Mouse (Mus musculus): ENCODE measurements at regions not wholly inside any gene's neighbourhood (a gene's known extent, or its start where the extent isn't known, plus 50 kb on each side); places are given as distances from the start of the nearest gene placed in this dataset.
A peak's percentile ranks its signal among the peaks of the same experiment; 100 is the strongest.

DNA sequence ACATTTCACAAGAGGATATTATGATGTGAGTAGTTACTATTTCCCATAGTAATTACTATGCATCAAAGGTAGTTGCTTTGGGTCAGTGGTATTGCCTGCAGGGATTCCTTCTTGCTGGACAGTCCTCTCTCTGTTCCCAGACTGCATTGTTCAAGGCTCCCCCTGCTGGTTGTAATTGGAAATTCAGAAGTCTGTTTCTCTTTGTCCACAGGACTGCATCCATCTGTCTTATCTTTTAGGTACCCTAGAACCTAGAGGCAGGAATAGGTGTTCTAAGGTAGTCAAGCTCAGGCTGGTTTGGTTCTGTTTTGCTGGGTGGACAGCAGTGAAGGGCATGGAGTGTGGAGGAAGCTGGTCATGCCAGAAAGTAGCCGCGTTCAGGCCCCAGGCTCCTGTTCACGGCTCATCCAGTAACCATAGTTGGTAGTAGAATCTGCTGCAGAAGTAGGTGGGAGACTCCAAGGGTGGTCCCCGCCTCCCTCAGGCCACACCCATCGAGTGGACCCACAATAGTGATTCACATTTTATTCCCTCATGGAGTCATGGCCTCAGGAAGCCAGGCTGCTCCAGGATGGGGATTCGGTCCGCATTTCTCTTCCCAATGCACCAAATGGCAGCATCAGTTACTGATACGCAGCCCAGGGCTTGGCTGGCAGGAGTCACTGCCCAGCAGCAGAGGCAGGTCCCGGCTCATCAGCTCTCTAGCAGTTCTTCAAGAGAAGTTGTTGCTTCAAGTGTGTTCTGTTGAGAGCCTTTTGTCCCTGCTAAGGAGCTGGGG is 51.7 kb upstream of the Caprin1 start:
- DNase-seq = peak; percentile 49

GRCm38 (mm10) chr2:103849766-103850530 is 52.5 kb upstream of the Caprin1 start:
- DNase-seq = no peak

GRCm38 (mm10) chr2:103850531-103850816 is 53.0 kb upstream of the Caprin1 start:
- no peak for DNase-seq

GRCm38 (mm10) chr2:103851171-103851570 is 53.7 kb upstream of the Caprin1 start:
- no peak for DNase-seq

- DNase-seq = no peak
Measured at GRCm38 (mm10) chr2:103861226-103861625, 63.8 kb upstream of the Caprin1 start.

DNA sequence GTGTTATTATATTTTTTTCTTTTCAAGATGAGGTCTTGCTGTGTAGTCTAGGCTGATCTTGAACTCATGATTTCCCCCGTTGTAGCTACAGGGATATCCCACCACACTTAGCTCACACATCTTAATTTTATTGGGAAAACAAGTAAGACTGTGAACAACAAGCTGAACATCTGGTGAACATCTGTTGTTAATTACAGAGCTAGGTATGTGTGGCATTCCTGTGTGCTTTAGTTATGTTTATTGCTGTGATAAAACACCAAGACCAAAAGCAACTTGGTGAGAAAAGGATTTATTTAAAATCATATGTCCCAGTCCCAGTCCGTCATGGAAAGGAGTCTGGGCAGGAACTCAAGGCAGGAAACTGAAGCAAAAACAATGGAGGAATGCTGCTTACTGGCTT is 66.8 kb upstream of the Caprin1 start:
- no peak for DNase-seq

DNA sequence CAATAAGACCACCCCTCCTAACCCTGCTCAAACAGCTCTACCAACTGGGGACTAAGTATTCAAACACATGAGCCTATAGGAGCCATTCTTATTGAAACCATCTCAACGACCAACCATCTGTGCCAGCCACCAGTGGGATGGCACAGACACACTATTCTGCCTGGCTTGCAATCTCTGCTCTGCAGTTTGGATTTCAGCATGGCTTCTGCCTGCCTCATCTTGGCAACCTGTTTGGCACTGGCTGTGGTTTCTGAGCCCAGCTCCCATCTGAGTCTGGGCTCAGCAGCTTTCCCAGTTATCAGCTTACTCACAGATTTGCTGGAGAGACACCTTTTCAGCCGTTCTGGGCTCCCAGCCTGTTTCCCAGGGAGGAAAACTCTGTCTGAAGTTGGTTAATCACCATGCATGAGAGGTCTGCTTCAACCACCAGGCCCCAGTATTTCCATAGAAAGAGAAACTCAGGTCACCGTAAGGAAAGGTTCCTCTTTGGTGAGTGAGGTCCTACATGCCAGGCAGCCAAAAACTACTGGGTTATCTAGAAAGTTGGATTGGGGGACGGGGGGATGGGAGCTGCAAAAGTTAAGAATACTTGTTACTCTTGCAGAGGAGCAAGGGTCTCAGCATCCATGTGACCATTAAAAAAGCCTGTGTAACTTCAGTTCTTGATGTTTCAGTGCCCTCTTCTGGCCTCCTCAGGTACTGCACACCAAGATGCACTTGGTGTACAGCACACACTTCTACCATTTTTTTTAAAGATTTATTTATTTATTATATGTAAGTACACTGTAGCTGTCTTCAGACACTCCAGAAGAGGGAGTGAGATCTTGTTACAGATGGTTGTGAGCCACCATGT is 68.1 kb upstream of the Caprin1 start:
- DNase-seq = peak; percentile 20

DNA sequence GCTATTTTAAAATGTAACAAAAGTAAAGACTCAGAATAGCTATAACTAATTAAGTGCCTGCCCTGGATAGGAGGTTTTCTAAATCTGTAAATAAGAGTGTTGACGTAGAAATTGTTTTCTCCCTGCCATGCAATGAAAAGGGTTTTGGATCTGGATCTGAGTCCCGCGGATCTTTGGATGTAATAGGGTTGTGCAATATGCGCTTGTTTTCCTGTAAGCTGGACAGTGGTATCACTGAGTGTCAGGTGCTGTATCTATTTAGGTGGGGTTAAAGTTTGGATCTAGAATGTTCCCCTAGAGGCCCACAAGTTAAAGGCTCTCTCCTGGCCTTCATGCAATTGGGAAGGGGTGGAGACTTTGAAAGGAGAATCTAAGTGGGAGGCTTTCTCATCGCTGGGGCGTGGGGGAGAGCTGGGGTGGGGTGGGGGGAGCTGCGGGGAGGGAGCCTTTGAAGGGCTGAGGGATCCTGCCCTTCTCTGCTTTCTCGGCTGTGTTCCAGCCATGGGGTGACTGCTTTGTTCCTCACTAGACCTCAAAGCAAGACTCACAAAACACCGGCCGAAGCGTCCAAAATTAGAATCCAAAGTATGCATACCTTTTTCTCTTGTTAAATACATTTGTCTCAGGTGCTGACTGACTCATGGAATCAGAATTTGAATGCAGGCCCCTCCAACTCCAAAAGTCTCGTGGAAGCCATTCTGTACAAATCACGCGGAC is 70.0 kb upstream of the Caprin1 start:
- DNase-seq = no peak

- DNase-seq = no peak
Measured at GRCm38 (mm10) chr2:103867958-103868330, 70.5 kb upstream of the Caprin1 start.

- DNase-seq = no peak
Measured at GRCm38 (mm10) chr2:103868655-103869054, 71.2 kb upstream of the Caprin1 start.

DNA sequence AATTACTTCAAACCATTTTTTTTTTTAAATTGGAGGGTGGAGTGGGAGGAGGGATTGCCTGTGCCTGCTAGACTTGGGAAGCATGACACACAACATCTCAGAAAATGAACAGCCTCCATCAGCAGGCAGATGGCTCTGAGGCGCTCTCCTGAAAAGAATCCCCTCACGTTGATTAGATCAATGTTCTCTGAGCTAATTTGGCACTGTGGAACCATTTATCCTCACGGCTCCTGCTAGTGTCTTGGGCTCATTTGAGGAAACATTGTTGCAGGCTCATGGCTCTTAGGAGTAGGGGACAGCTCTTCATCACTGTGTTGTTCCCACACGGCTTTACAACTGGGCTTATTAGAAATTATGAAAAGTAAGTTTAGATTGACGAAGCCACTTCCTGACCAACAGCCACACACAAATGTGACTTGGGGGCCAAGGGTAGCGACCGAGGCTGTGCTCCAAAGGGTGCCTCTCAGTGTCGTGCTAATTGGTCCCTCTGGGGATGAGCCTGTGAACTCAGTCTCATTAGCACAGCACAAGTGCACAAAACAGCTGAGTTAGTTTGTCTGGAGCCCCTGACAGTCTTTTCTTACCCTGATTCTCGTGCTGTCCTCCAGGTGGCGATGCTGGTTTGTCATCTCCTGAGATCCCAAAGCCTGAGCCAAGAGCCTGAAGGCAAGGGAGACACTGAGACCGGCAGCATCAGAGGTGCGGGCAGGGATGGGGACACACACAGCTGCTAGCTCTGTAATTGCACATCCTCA is 74.2 kb upstream of the Caprin1 start:
- peak; percentile 41 for DNase-seq

DNA sequence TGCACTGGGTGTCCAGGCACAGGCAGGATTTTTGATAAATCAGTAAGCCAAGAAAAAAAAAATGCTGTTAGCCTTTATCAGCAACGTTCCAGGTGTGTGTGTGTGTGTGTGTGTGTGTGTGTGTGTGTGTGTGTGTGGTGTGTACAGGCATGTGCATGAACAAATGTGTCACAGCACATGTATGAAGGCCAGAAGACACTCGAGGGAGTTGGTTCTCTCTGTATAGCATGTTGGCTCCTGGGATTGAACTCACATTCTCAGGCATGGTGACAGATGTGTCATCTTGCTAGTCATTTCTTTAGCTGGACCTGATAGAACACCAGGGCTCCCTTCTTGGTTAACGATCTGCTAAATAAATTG is 74.8 kb upstream of the Caprin1 start:
- no peak for DNase-seq

- no peak for DNase-seq
Measured at GRCm38 (mm10) chr2:103873381-103873780, 75.9 kb upstream of the Caprin1 start.

DNA sequence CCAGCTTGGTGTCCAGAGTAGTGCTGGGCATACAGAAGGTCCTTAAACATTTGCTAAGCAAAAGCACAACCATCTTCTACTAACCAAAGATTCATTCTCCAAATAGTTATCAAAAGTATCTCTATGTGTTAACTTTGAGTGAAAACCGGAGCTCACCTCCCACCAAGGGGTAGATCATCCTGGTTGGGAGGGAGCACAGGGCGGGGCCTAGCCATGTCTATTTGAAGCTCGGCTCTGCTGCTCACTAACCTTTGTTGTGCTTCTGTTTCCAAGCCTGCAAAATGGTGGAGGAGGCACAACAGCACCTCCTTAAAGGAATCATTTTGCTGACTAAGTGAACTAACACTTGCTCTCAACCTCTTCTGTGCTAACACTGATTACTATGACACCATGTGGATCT is 77.0 kb upstream of the Caprin1 start:
- no peak for DNase-seq

GRCm38 (mm10) chr2:103875754-103876153 is 78.3 kb upstream of the Caprin1 start:
- no peak for DNase-seq

DNA sequence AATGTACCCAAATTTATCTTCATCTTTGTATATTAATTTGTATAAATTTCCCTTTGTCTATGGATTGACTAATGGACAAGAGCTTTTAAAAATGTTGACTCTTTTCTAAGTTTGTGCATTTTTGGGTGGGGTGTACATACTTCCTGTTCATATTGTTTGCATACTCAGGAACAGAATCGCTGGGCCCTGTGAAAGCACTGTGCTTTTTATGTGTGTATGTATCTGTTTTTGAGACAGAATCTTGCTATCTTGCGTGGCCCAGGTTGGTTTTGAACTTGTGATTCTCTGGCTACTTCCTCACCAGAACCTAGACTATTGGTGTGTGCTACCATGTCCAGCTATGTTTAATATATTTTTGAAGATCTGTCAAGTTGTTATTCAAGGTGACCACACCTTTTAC is 78.8 kb upstream of the Caprin1 start:
- DNase-seq = no peak

- DNase-seq = no peak
Measured at GRCm38 (mm10) chr2:103881026-103881763, 76.6 kb upstream of the Lmo2 start.

GRCm38 (mm10) chr2:103884926-103885325 is 72.9 kb upstream of the Lmo2 start:
- DNase-seq = no peak

DNA sequence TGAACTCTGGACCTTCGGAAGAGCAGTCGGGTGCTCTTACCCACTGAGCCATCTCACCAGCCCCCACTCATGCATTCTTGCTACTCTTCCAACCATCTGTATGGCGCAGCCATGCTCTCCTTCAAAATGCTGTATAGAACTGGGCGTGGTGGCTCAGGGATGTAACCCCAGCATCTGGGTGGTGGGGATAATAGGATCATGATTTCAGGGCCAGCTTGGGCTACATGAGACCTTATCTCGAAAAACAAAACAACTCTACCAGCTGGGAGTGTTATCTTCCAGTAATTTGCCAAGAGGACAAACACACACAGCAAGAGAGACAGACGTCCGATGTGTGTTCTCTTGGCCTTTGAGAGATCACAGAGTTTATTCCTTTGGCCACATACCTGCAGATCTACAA is 69.8 kb upstream of the Lmo2 start:
- DNase-seq = no peak

DNA sequence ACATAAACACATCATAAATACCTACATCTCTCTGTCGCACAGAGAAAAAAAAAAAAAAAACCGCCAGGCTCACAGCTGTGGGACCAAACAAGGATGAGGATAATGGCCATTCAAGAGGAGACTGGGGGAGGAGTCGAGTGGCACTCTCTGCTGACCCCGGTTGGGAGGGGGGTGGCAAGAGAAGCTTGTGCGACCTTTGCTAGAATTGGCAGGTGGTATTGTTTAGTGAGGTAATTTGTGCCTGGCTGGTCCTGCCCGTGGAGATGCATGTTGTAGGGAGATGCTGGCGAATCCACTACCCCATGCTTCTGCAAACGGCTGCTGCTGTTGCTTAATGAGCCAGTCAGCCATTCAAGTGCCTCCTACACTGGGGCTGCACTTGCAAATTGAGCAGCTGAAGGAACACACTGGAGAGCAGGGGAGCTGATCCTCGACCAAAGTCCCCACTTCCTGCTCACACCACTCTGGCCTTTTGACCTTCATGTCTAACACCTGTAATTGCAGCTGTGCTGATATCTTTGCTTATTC is 66.5 kb upstream of the Lmo2 start:
- DNase-seq = no peak

- DNase-seq = no peak
Measured at GRCm38 (mm10) chr2:103893159-103893740, 64.5 kb upstream of the Lmo2 start.
